Mouse (Mus musculus): ENCODE data around the gene Prl2c3.
"Not testable (repeated sequence)": the region's sequence is repeated elsewhere in the genome, so short reads cannot be mapped to it uniquely, and the experiment has no call there.

The Prl2c3 gene

DNA sequence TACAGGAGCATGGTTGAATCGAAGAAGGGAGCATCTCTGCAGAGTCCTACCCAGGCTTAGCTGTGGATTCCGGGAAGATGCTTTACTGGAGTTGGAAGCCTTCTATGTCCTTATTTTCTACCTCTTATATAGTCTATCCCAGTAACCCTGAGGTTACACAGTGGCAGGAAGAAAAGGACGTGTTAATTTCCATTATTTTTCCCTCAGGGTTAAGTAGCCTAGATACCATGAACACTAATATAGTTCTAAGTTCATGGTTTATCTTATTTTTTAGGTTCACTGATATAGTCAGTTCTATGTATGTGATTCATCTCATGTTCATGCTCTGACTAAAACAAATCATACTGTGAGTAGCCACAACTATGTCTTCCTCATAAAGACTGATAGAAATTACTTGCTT lies at the start of gene Prl2c3:
TSS of gene Prl2c3 (minus strand) at position 101 of the 400 bp plus-strand sequence.
- DNase-seq (ENCODE audit: low read depth, low spot score): not testable (repeated sequence)

DNA sequence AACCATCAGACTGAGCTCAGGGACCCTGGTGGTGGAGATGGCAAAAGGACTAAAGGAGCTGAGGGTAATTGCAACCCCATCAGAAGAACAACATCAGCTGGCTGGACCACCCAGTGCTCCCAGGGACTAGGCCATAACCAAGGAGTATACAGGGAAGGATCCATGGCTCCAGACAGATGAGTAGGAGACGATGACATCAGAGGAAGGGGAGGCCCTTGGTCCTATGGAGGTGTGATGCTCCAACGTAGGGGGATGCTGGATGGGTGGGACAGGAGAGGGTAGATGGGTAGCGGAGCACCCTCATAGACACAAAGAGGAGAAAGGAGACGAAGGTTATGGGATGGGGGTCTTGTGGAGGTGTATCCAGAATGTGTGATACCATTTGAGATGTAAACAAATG lies 48.4 kb upstream of the Prl2c3 start:
- DNase-seq (ENCODE audit: low read depth, low spot score): not testable (repeated sequence)

DNA sequence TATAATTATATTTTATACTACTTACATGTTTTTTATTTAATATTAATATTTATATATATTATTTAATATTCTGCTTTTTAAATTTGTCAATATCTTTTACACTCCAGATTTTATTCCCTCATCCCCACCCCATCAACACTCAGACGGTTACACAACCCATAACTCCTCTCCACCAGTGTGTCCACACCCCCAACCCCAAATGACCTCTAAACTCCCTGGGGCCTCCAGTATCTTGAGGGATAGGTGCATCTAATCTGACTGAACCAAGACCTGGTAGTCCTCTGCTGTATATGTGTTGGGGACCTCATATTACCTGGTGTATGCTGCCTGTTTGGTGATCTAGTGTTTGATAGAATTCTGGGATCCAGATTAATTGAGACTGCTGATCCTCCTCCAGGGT lies 44.8 kb upstream of the Prl2c3 start:
- DNase-seq (ENCODE audit: low read depth, low spot score): not testable (repeated sequence)

DNA sequence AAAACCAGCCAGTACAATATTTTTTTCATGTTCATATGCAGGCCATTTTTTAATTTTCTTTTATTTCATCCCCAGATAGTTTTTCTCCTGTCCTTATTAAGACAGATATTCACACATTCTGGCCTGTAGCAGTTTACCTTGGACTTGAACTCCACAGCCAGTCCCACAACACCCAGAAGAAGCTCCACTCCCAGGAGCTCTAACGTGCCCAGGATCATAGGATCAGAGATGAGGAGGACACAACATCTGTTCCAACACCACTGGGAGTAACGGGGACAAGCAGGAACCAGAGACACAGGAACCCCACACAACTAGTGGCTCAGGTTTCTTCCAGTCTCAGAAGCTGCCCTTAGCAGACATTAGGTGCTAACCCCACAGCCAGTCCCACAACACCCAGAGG lies 37.7 kb upstream of the Prl2c3 start:
- DNase-seq (ENCODE audit: low read depth, low spot score): not testable (repeated sequence)

DNA sequence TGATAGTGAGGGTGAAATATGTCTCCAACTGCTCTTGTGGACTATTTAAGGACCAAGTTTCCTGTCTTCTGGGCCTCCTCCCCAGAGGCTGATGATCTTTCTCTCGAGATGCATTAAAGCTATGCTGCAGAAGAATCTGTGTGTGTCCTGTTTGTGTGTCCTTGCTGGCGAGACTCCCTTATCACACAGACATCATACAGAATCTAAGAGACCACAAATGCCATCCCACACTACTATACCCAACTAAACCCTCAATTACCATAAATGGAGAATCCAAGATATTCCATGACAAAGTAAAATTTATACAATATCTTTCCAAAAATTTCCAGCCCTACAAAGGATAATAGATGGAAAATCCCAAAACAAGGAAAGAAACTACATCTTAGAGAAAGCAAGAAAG lies 31.9 kb upstream of the Prl2c3 start:
- DNase-seq (ENCODE audit: low read depth, low spot score): no peak

DNA sequence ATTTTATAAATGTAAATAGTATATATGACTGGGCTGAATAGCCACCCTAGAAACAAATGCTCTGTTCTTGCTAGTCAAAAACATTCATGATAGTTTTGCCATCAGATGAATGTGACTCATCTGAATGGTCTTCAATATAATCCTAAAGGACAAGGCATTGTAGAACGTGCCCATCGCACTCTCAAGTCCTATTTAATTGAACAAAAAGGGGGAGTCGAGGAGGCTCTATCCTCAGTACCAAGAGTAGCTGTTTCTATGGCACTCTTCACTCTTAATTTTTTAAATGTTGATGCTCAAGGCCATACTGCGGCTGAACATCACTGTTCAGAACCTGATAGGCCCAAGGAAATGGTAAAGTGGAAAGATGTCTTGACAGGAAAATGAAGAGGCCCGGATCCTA lies 29.2 kb upstream of the Prl2c3 start:
- DNase-seq (ENCODE audit: low read depth, low spot score): no peak

DNA sequence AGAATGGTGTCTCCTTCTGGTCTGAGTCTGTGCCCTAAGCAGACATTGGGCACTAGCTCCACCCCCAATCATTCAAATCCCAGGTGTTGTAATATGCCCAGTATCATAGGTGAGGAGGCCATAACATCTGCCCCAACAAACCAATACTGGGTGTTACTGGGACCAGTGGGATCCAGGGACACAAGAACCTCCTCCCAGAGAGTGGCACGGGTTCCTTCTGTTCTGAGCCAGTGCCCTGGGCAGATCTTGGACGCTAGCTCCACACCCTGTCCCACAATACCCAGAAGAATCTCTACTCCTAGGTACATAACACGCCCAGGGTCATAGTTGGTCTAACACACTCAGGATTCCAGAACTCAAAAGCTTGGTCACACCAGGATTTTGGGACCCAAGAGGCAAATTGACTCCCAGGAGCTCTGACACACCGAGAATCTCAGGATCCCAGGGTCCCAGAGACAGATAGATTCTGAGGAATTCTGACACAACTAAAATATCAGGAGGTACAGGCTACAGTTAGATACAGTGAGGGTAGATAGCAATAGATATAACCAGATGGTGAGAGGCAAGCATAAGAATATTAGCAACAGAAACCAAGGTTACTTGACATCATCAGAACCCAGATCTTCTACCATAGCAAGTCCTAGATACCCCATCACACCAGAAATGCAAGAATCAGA lies 24.8 kb upstream of the Prl2c3 start:
- not testable (repeated sequence) for DNase-seq (ENCODE audit: low read depth, low spot score)

DNA sequence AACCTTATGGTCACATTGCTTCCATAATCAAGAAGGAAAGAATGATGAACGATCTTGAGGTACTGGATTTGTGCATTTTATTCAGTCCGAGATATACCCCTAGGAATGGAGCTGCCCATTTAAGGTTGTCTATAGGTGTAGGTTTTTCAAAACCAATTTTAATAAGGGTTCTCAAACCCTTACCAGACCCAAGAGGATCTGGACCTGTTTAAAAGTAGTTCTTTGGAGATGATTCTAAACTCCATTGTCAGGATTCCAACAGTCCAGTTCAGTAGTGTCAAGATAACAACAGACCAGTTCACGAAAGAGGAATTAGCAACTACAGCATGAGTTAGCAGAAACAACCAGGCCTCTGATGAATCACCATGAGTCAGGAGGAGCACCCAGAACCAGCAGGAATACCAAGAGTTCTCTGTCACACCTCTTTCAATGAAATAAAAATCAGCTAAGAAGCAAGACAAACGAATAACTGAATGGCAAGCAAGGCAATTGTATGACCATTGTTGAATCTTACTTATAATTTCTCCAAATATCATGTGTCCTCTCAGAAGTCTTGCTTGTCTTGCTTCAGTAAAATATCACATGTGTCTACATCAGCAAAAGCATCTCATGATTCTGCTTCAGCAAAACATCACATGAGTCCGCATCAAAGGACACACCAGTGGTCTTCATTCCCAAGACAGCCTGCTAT lies 14.0 kb upstream of the Prl2c3 start:
- not testable (repeated sequence) for DNase-seq (ENCODE audit: low read depth, low spot score)

DNA sequence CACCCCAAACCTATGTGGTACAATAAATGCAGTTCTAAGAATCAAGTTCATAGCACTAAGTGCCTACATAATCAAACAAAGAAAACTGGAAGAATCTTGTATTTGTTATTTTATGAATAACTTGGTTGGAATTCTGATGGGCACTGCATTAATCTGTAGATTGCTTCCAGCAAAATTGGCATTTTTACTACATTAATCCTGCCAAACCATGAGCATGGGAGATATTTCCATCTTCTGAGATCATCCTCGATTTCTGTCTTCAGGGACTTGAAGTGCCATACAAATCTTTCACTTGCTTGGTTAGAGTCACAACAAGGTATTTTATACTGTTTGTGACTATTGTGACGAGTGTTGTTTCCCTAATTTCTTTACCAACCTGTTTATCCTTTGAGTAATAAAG lies 9.7 kb upstream of the Prl2c3 start:
- no peak for DNase-seq (ENCODE audit: low read depth, low spot score)

DNA sequence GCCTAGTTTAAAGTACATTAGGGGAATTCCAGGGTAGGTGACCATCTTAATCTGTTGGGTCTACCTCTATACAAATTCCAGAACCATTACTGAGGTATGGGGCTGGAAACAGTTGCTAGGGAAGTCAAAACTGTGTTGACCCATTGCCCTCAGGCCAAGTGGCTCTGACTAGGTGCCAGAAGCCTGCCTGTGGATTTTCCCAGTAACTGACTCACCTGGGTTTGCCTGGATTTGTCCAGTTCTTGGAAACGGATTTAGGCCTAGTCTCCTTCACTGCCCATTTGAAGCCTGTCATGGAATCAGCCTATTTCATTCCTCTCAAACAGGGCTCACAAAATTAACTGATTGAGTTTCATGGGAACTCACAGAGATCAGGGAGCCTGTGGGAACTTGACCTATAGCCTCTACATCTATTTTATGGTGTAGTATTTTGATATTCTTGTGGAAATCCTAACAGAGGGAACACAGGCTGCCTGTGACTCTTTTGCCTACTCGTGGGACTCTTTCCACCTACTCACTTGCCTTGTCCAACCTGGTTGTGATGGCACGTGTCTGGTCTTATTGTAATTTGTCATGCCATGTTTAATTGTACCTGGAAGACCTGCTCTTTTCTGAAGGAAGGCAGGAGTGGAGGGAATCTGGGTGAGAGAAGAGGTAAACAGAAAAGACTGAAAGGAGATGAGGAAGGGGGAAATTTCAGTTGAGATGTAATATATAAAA lies 9.1 kb upstream of the Prl2c3 start:
- not testable (repeated sequence) for DNase-seq (ENCODE audit: low read depth, low spot score)

DNA sequence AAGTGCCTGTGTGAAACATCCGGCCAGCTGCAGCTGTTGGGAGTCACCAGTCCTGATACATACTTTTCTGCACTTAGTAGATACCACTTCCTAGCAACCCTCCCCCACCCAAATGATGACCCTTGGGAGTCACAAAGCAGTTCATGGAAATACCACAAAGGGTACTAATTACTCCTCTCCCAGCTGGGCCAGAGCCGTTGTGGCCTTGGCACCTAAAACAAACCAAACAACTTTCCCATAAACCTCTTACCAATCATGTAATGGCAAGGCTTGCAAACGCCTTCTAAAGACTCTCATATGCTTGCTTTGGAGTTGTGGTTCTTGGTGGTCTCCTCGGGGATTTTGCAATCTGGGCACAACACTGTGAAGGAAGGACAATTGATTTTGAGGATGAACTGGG lies 6.6 kb upstream of the Prl2c3 start:
- DNase-seq (ENCODE audit: low read depth, low spot score): not testable (repeated sequence)

DNA sequence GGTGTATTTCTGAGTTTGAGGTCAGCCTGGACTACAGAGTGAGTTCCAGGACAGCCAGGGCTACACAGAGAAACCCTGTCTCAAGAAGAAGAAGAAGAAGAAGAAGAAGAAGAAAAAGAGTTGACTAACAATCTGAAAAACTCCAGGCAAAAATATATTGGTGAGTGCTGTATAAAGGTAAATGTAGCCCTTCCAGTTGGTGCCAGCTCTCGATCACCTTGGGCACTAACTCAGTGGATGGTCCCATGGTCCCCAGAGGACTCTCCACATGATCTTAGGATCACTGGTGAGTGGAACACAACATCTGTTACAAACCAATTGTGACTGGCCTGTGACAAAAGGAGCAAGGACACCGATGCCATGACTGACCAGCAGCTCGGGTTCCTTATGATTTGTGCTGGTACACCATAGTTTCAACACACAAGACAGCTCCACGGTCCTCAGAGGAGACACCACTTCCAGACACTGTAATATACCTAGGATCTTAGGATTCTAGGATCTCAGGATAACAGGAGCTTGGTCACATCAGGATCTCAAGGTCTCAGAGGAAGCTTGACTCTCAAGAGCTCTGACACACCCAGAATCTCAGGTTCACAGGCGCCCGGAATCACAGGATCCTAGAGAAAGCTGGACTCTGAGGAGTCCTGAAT lies 30.3 kb downstream of the Prl2c3 start:
- DNase-seq (ENCODE audit: low read depth, low spot score): not testable (repeated sequence)
